Mouse (Mus musculus) gastrocnemius, adult 2 months (tissue): ENCODE measurements at regions not wholly inside any gene's neighbourhood (a gene's known extent, or its start where the extent isn't known, plus 50 kb on each side); places are given as distances from the start of the nearest gene placed in this dataset. TPM values are rescaled to one million over a fixed set of nuclear protein-coding genes. Genes with fewer than 3 reads are reported as not detected.

Experiments
- DNase-seq: peaks from one replicate; pipeline ENCODE4 v3.0.0; 2022
- H3K27ac ChIP-seq: fragments of 200-600 bp; 2 replicates; pipeline ENCODE4 v1.8.1; 2022; ENCODE audit warnings: mild to moderate bottlenecking
- H3K4me3 ChIP-seq: fragments of 200-600 bp; 2 replicates; pipeline ENCODE4 v1.8.1; 2022; ENCODE audit warnings: mild to moderate bottlenecking, moderate library complexity
- CTCF ChIP-seq: fragments of 200-600 bp; IDR thresholded peaks from 2 replicates; pipeline ENCODE4 v1.8.1; 2022; ENCODE audit warnings: antibody characterized with exemption, mild to moderate bottlenecking, moderate library complexity
- intact Hi-C: fragments of 180-260 bp; cut with DNase I; formaldehyde crosslinking; loops from one replicate; pipeline ENCODE4 v1.15.1; 2025
- microRNA-seq: library from miRNA; unstranded; fragments of <30 nt; microRNA quantifications from one replicate; pipeline ENCODE4 v1.2.0, GENCODE M21; 2021

GRCm38 (mm10) chr7:36591496-36591895 lies 106.4 kb upstream of the Tshz3 start:
- no peak overlapping the region for H3K27ac ChIP-seq
- no peak overlapping the region for H3K4me3 ChIP-seq
- intact Hi-C loops: no loop called here
- no peak for DNase-seq
- no peak for TF ChIP-seq CTCF

DNA sequence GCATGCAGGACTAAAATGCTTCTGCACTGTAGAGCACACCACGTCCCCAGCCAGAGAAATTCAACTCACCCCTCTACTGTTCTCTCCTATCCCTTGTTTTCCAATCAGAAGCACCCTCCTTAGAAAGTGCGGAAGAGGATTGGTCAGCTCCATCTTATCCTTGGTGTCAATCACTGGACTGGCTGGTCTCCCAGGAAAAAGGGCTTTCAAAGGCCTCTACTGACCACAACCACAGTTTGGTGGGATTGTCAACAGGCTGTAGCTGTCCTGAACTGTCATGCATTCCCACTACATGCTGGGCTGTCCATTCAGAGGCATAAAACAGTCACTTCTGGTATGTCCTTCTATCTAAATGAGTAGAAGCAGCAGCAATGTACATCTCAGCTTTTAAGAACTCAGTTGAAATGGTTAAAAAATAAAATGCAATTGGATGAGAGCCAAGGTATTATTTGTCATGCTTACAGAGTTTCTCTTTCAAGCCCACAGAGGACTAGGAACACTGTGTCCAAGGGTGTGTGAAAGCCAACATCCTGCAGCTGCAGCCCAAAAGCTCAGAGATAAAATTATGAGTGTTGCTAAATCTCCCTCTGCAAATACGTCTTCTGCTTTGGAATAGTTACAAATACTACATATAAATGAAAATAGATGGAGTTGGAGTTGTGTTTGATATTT lies 101.2 kb upstream of the Tshz3 start:
- no peak for TF ChIP-seq CTCF
- Histone ChIP-seq H3K4me3 (no peak overlapping the region), H3K27ac (no peak overlapping the region)
- intact Hi-C loops: no loop called here
- DNase-seq: peak; percentile 36

DNA sequence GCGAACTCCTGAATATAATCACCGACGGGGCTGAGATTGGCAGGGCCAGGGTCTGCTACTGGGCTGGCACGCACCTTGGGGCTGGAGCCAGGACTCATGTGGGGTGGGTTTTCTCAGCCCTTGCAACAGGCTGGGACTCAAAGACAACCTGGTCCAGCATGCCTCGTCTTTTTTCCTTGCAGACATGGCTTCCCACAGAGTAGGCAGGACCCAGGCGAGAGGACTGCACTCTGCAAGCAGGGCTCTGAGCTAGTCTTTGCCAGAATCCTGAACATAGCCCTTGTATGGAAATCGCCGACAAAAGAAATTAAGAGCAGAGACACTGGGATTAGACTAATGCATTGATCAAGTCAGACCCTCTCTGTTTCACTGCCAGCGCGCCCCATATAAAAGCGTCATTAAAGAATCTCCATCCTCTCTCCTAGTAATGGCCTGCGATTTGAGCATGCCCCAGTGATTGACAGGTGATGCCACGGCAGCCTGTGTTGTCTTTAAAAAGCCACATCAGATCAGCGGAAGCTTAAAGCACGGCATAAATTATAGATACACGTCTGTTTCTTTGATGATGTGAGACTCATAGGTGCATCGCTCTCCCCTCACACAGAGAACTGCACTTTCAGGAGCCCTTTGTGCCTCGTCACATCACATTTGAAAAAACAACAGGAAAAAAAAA lies 92.8 kb upstream of the Tshz3 start:
- TF ChIP-seq CTCF: no peak
- DNase-seq: no peak
- intact Hi-C loops: no loop called here
- Histone ChIP-seq H3K27ac (no peak overlapping the region), H3K4me3 (no peak overlapping the region)

DNA sequence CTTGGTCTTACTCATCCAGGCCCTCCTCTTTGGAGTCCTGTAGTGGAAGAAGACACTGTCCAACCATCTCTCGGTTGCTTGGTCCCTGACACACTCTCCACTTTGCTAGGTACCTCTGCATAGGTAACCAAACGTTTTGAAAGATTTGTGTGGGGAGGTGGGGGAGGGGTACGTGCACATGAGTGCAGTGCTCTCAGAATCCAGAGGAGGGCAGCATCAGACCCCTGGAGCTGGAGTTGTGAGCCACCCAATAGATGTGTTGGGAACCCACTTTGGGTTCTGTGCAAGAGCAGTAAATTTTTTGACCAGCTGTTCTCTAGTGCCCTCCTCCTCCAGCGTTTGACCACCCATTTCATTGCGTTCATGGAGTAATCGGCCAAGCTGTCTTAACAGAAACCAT lies 77.7 kb upstream of the Tshz3 start:
- peak; percentile 43 for TF ChIP-seq CTCF
- Histone ChIP-seq H3K4me3 (no peak overlapping the region), H3K27ac (no peak overlapping the region)
- intact Hi-C loops: loop anchor here (5.0 kb wide), 1 partner anchor 357 kb away; no protein-coding TSS in a partner anchor
- DNase-seq: no peak

DNA sequence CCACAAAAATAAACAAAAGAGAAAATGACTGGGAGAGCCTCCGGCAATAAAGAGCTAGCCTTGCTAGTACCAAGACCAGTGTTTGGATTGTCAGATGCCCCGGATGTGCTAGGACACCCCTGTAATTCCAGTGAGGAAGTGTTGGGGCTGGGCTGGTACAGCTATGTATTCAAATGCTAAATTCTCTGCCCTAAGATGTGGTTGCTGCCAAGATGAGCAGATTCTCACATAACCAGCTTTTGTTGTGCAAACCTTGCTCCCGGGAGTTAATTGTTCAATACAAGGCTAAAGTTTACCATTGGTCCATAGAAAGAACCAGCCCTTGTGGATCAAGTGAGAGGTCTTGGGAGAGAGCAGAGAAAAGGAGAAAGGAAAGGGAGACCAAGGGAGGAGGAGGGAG lies 53.7 kb upstream of the Tshz3 start:
- Histone ChIP-seq H3K4me3 (no peak overlapping the region), H3K27ac (no peak overlapping the region)
- DNase-seq: no peak
- intact Hi-C loops: no loop called here
- no peak for TF ChIP-seq CTCF

Small RNA genes lying in the stretch of these regions (microRNA-seq; reads per million reads assigned to microRNA genes)
- not detected for gene Gm25247
